Mouse (Mus musculus) kidney, adult 8-10 months (tissue): ENCODE results near the gene Bola2.
"Not testable (repeated sequence)": the region's sequence is repeated elsewhere in the genome, so short reads cannot be mapped to it uniquely, and the experiment has no call there.

Experiments
- DNase-seq, 2 experiments: peaks; one replicate each; pipeline ENCODE4 v3.0.0; 2022

The Bola2 gene

GRCm38 (mm10) chr7:126711910-126712309 is 16.7 kb downstream of the Bola2 start:
- no peak for DNase-seq

GRCm38 (mm10) chr7:126715679-126716078 is 20.5 kb downstream of the Bola2 start:
- DNase-seq: no peak

GRCm38 (mm10) chr7:126717566-126717965 is 22.4 kb downstream of the Bola2 start:
- DNase-seq: no peak

GRCm38 (mm10) chr7:126718787-126719337 is 23.7 kb downstream of the Bola2 start:
- no peak for DNase-seq

- DNase-seq: no peak
Observed at GRCm38 (mm10) chr7:126721635-126722034, 26.4 kb downstream of the Bola2 start.

GRCm38 (mm10) chr7:126725077-126725476 is 29.9 kb downstream of the Bola2 start:
- DNase-seq: no peak

- no peak for DNase-seq
Observed at GRCm38 (mm10) chr7:126725667-126726066, 30.5 kb downstream of the Bola2 start.

GRCm38 (mm10) chr7:126730256-126730789 is 35.1 kb downstream of the Bola2 start:
- DNase-seq: not testable (repeated sequence)

GRCm38 (mm10) chr7:126736122-126736521 is 40.9 kb downstream of the Bola2 start:
- no peak for DNase-seq

GRCm38 (mm10) chr7:126739551-126739950 is 44.4 kb downstream of the Bola2 start:
- no peak for DNase-seq

- DNase-seq: no peak
Observed at GRCm38 (mm10) chr7:126740132-126740735, 45.0 kb downstream of the Bola2 start.

GRCm38 (mm10) chr7:126740977-126741376 is 45.8 kb downstream of the Bola2 start:
- no peak for DNase-seq

- DNase-seq: no peak
Observed at GRCm38 (mm10) chr7:126741452-126741851, 46.3 kb downstream of the Bola2 start.

GRCm38 (mm10) chr7:126741964-126742482 is 46.8 kb downstream of the Bola2 start:
- no peak for DNase-seq

GRCm38 (mm10) chr7:126746066-126746465 is 50.9 kb downstream of the Bola2 start:
- DNase-seq: no peak

- no peak for DNase-seq
Observed at GRCm38 (mm10) chr7:126746798-126747197, 51.6 kb downstream of the Bola2 start.

- no peak for DNase-seq
Observed at GRCm38 (mm10) chr7:126748824-126749223, 53.6 kb downstream of the Bola2 start.
